Mouse (Mus musculus) hindbrain, embryonic 14.5 days (tissue): ENCODE measurements at regions not wholly inside any gene's neighbourhood (a gene's known extent, or its start where the extent isn't known, plus 50 kb on each side); places are given as distances from the start of the nearest gene placed in this dataset.

Source experiments
- ATAC-seq: fragments of 200-750 bp; cut with Nextera tagmentation; 2 replicates; pipeline ENCODE4 v1.8.0; 2017; ENCODE audit warnings: moderate number of reproducible peaks, mild to moderate bottlenecking, moderate TSS enrichment, moderate library complexity; ENCODE audit not compliant: low FRiP score
- DNase-seq: peaks from one replicate; pipeline ENCODE4 v3.0.0-alpha.2; 2015; ENCODE audit warnings: low spot score
- H3K27ac ChIP-seq: fragments of 300-500 bp; sonication (generic); 2 replicates; pipeline ENCODE4 v1.5.1; 2014; ENCODE audit warnings: mild to moderate bottlenecking, moderate library complexity
- H3K27me3 ChIP-seq: fragments of 300-500 bp; sonication (generic); 2 replicates; pipeline ENCODE4 v1.6.1; 2014; ENCODE audit warnings: mild to moderate bottlenecking, low read length, mixed read lengths; ENCODE audit not compliant: control insufficient read depth, insufficient read depth
- H3K36me3 ChIP-seq: fragments of 300-500 bp; sonication (generic); replicated peaks from 2 replicates; pipeline ENCODE4 v1.6.1; 2014; ENCODE audit not compliant: control insufficient read depth, insufficient read depth
- H3K4me1 ChIP-seq: fragments of 300-500 bp; sonication (generic); replicated peaks from 2 replicates; pipeline ENCODE4 v1.6.1; 2014; ENCODE audit warnings: antibody characterized with exemption, low read length, mixed read lengths; ENCODE audit not compliant: control insufficient read depth, insufficient read depth
- H3K4me2 ChIP-seq: fragments of 300-500 bp; sonication (generic); replicated peaks from 2 replicates; pipeline ENCODE4 v1.6.1; 2014; ENCODE audit warnings: mild to moderate bottlenecking, moderate library complexity
- H3K4me3 ChIP-seq: fragments of 300-500 bp; sonication (generic); replicated peaks from 2 replicates; pipeline ENCODE4 v1.5.1; 2014; ENCODE audit warnings: mild to moderate bottlenecking, low read length
- H3K9ac ChIP-seq: fragments of 300-500 bp; sonication (generic); 2 replicates; pipeline ENCODE4 v1.6.1; 2014
- H3K9me3 ChIP-seq: fragments of 300-500 bp; sonication (generic); 2 replicates; pipeline ENCODE4 v1.6.1; 2016; ENCODE audit warnings: low read length; ENCODE audit not compliant: control insufficient read depth
- WGBS: fragments of 180-500 bp; shearing (Covaris S2); extraction: QIAGEN DNeasy Blood & Tissue Kit; methylation state at CpG from one replicate; pipeline ENCODE4 v1.1.7; 2014; 5-methylcytosine and 5-hydroxymethylcytosine counted together

DNA sequence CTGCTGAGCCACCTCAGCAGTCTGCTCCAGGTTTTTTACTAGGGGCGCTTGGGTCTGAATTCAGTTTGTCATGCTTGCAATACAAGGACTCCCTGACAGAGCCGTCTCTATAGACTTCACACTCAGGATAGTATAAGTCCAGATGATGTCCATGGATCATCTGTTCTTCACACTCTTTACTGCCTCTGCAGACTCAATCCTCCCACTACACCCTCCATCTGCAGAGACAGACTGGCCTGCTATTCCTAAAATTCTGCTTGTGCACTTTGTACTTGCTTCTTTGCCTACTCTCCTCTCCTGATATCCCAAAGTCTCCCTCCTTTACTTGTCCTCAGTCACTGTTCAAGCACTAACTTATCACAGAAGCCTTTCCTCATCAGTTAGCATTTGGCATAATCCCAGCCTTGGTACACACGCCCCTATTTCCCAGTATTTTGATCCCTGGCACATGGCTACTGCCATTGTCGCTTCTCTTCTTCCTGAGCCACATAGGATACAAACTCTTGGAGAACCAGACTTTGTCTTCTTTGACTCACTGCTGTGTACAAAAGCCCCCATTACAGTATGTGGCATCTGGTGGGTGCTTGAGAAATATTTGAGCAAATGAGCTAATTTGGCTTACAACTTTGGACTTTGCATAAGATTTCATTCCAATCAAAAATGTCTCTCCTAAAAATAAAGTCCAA lies 277.0 kb downstream of the Kcns3 start:
- no peak for ATAC-seq
- DNase-seq, result no peak

DNA sequence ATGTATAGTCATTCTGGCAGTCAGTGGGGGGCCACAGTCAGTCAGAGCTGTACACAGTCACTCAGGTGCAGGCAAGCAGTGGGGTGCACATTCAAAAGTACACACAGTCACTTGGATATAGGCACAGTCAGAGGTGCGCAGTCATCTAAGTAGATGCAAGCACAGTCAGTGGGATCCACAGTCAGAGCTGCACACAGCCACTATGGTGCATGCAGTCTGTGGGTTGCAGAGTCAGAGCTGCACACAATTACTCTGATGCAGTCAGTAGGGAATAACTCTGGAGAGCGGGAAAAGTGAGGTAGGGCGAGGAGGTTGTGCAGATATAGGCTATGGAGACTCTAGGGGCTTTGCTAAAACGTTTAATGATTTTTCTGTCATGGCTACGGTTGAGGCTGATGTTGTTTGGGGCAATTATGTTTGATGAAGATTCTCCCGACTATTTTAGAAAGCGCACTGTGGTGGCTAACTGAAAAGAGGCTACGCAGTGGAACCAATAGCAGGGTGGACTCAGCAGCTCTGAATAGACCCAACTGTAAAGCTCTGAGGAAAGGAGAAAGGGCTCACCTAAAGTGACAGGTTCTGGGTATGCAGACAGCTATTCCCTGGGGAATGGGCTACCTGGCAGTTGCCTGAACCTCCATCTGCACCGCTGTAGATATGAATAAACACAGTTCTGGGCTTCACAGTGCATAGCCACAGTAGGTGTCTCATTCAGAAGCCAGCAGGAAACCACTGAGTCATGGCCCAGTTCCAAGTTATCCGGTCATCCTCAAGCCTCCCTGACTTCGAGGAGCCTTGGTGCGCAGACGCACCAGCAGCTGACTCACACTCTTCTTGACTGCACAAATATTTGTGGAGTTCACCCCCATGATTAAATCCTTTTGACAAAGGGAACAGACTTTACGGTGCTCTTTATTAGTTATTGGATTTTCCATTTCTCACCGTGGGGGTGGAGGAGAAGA lies 282.9 kb downstream of the Kcns3 start:
- no peak overlapping the region for H3K4me2 ChIP-seq
- H3K4me1 ChIP-seq, result no peaks in the 10 kb centered on the region
- H3K9ac ChIP-seq, result no peak overlapping the region
- no peak overlapping the region for H3K4me3 ChIP-seq
- 67% methylated on average over 15 of the region's 15 CpGs for WGBS
- no peaks in the 10 kb centered on the region for H3K36me3 ChIP-seq
- peaks cover 6% of the 10 kb centered on the region; the same call in 1 of the 2 replicates for H3K27me3 ChIP-seq
- no peak overlapping the region for H3K27ac ChIP-seq
- no peaks in the 10 kb centered on the region for H3K9me3 ChIP-seq
- no peak for DNase-seq
- peak; percentile 61 for ATAC-seq

More for the DNA sequence above, 277.0 kb downstream of the Kcns3 start:
- WGBS, result 86% methylated on average over 4 of the region's 4 CpGs
- H3K27me3 ChIP-seq, result peaks cover 6% of the 10 kb centered on the region; the same call in 1 of the 2 replicates
- no peak overlapping the region for H3K27ac ChIP-seq
- no peaks in the 10 kb centered on the region for H3K36me3 ChIP-seq
- no peak overlapping the region for H3K9ac ChIP-seq
- no peaks in the 10 kb centered on the region for H3K9me3 ChIP-seq
- no peak overlapping the region for H3K4me2 ChIP-seq
- H3K4me3 ChIP-seq, result no peak overlapping the region
- H3K4me1 ChIP-seq, result peaks cover 4% of the 10 kb centered on the region; the same call in 1 of the 2 replicates

DNA sequence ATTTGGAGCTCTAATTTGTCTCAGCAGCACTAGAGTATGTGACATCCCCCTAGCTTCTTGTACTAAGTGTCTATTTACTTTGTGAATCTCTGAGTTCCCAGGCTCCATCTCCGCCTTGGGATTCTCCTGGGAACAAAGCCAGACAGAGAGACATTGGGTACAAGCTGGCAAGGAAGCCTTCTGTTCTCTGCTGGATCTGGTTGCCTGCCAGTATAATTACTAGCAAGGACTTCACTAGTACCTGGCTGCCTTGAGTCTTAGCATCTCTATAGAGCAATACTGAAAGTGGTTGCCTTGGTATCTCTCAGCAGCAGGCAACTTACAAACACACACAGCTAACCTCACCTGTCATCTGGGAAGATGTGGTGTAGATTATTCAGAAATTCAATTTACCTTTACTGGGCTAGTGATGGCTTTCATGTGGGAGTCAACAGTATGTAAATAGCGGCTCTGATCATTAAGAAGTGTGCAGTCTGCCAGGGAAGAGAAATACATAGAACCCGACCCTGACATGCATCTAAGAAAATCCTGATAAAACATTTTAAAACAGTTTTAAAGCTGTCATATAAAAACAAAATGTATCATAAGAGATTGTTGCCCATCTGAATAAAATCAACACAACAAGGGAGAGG lies 283.8 kb downstream of the Kcns3 start:
- DNase-seq (no peak), ATAC-seq (no peak)

DNA sequence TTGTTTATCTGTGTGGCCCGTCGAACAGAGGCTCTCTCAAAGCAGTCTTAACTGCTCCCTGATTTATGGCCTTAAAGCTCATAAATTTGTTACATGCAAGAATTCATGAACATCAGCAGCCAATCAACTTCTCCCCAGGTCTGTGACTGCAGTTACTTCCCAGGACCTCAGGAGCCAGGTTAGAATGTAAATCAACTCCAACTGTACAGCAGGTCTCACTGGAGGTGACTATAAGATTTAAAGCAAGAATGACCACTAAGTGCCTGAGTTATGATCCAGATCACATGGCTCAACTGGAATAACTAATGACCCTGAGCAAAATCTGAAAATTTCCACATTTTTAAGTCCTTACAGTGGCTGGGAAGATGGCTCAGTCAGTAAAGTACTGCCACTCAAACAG lies 285.6 kb downstream of the Kcns3 start:
- H3K4me1 ChIP-seq, result no peaks in the 10 kb centered on the region
- H3K27ac ChIP-seq, result no peak overlapping the region
- no peaks in the 10 kb centered on the region for H3K36me3 ChIP-seq
- no peaks in the 10 kb centered on the region for H3K9me3 ChIP-seq
- no peak overlapping the region for H3K4me2 ChIP-seq
- no peaks in the 10 kb centered on the region for H3K27me3 ChIP-seq
- no peak overlapping the region for H3K4me3 ChIP-seq
- ATAC-seq, result no peak
- no peak for DNase-seq
- 94% methylated on average over 2 of the region's 2 CpGs for WGBS
- H3K9ac ChIP-seq, result no peak overlapping the region

More for the DNA sequence above, 283.8 kb downstream of the Kcns3 start:
- H3K36me3 ChIP-seq, result no peaks in the 10 kb centered on the region
- H3K4me1 ChIP-seq, result no peaks in the 10 kb centered on the region
- no peak overlapping the region for H3K27ac ChIP-seq
- H3K9me3 ChIP-seq, result no peaks in the 10 kb centered on the region
- H3K27me3 ChIP-seq, result peaks cover 5% of the 10 kb centered on the region; the same call in 1 of the 2 replicates
- H3K4me2 ChIP-seq, result no peak overlapping the region
- no peak overlapping the region for H3K4me3 ChIP-seq
- WGBS, result 77% methylated on average over 3 of the region's 3 CpGs
- H3K9ac ChIP-seq, result no peak overlapping the region

DNA sequence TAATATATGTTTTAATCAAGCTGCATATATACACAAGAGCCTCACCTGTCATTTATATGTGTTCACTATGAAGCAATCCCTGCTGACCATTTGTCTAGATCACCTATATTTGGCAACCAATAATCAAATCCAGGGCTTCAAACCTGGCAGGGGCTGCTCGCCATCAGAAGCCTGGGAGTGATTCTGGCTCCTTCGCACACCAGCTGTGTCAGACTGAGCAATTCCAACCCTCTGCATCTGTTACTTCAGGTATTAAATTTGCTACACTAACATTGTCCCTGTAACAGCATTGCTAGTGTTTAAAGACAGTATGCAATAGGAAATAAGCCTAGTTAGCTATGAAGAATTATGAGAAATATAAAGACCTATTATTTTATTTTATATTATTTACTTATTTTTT lies 330.5 kb downstream of the Kcns3 start:
- no peak overlapping the region for H3K4me3 ChIP-seq
- no peaks in the 10 kb centered on the region for H3K9me3 ChIP-seq
- H3K4me2 ChIP-seq, result no peak overlapping the region
- DNase-seq (no peak), ATAC-seq (no peak)
- H3K36me3 ChIP-seq, result no peaks in the 10 kb centered on the region
- no peaks in the 10 kb centered on the region for H3K27me3 ChIP-seq
- no peaks in the 10 kb centered on the region for H3K4me1 ChIP-seq
- 88% methylated on average over 2 of the region's 2 CpGs for WGBS
- no peak overlapping the region for H3K9ac ChIP-seq
- H3K27ac ChIP-seq, result no peak overlapping the region

DNA sequence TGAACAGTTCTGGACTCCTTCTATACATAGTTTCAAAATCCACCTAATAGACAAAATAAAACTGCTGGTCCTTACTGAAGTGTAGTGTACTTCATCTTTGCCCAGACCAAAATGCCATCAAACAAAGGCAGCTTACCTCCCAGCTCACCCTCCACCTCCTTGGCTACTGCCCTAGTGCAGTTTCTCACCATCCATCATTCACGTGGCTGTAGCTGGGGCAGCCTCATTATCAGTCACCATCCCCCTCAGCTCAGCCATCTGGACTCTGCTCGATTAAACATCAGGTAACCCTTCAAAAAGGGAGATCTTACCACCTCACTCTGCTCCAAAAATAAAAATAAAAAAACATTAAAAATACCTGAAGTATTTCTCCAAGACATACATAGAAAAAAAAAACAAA lies 332.8 kb downstream of the Kcns3 start:
- WGBS, result 45% methylated on average over 2 of the region's 2 CpGs
- no peak for DNase-seq

DNA sequence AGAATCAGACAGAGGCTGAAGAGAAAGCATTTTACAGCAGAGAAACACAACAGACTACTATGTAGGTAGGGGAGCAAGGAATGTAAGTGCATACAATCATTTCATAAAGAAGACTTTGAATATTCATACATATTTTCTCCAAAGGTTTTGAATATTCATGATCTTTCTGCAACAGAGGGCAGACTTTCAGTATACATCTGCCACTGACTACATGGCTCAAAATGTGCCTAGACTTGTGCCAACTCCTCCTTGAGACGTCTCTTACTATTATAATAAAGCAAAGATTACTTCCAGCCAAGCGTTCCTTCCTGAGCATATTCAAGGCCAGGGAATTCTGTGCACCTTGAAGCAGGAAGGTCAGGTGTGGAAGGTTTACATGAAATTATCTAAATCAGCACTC lies 333.3 kb downstream of the Kcns3 start:
- Histone ChIP-seq H3K4me1 (no peaks in the 10 kb centered on the region), H3K4me3 (no peak overlapping the region), H3K27me3 (no peaks in the 10 kb centered on the region), H3K27ac (no peak overlapping the region), H3K36me3 (no peaks in the 10 kb centered on the region), H3K9ac (no peak overlapping the region), H3K9me3 (no peaks in the 10 kb centered on the region), H3K4me2 (no peak overlapping the region)
- no peak for ATAC-seq
- DNase-seq, result no peak
- 71% methylated on average over 2 of the region's 2 CpGs for WGBS

More for the DNA sequence above, 332.8 kb downstream of the Kcns3 start:
- Histone ChIP-seq H3K9me3 (no peaks in the 10 kb centered on the region), H3K9ac (no peak overlapping the region), H3K36me3 (no peaks in the 10 kb centered on the region), H3K27me3 (no peaks in the 10 kb centered on the region), H3K4me2 (no peak overlapping the region), H3K4me3 (no peak overlapping the region), H3K27ac (no peak overlapping the region), H3K4me1 (no peaks in the 10 kb centered on the region)
- no peak for ATAC-seq

DNA sequence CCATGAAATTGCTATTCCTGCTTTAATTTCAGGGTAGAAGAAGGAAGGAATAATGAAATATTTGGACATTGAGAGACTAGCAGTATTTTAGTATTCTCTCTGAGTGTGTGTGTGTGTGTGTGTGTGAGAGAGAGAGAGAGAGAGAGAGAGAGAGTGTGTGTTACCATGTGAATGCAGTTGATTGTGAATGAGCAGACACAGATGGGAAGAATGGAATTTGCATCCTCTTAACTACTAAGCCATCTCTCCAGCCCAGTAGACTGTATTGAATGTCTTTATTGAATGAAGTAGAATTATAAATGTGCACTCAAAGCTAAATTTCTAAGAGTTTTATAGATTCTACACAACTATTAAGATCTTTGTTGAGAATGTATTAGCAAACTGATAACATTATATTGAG lies 340.3 kb downstream of the Kcns3 start:
- Histone ChIP-seq H3K9ac (no peak overlapping the region), H3K36me3 (no peaks in the 10 kb centered on the region), H3K27me3 (no peaks in the 10 kb centered on the region), H3K27ac (no peak overlapping the region), H3K4me2 (no peak overlapping the region), H3K9me3 (no peaks in the 10 kb centered on the region), H3K4me3 (no peak overlapping the region), H3K4me1 (no peaks in the 10 kb centered on the region)
- no peak for ATAC-seq
- no peak for DNase-seq

DNA sequence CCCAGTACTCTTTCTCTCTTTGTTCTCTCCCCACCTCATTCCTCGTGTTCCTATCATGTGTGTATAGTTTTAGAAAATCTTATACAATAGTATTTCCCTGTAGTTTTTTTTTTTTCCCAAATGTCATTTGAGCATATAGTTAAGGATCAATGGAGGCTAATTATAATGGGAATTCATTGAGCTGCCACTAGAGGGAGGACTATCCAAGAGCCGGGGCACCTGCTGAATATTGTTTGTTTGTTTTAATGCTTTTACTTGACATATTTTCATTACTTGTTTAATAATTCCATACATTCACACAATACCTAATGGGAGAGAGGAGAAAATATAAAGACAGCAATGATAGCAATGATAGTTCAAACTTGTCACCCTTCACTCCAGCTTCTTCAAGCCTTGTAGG lies 346.4 kb downstream of the Kcns3 start:
- 63% methylated on average over 2 of the region's 2 CpGs for WGBS
- H3K27ac ChIP-seq, result no peak overlapping the region
- no peaks in the 10 kb centered on the region for H3K9me3 ChIP-seq
- no peak overlapping the region for H3K4me3 ChIP-seq
- H3K9ac ChIP-seq, result no peak overlapping the region
- no peak overlapping the region for H3K4me2 ChIP-seq
- no peak for DNase-seq
- no peaks in the 10 kb centered on the region for H3K4me1 ChIP-seq
- no peak for ATAC-seq
- H3K27me3 ChIP-seq, result no peaks in the 10 kb centered on the region
- no peaks in the 10 kb centered on the region for H3K36me3 ChIP-seq
